Mouse (Mus musculus): ENCODE results near the gene Epb41l3. TPM values are rescaled to one million over a fixed set of nuclear protein-coding genes. Genes with fewer than 3 reads are reported as not detected.

The Epb41l3 gene
- total RNA-seq, 2 experiments from 2014 or later: 12.3 to 18.5 TPM

DNA sequence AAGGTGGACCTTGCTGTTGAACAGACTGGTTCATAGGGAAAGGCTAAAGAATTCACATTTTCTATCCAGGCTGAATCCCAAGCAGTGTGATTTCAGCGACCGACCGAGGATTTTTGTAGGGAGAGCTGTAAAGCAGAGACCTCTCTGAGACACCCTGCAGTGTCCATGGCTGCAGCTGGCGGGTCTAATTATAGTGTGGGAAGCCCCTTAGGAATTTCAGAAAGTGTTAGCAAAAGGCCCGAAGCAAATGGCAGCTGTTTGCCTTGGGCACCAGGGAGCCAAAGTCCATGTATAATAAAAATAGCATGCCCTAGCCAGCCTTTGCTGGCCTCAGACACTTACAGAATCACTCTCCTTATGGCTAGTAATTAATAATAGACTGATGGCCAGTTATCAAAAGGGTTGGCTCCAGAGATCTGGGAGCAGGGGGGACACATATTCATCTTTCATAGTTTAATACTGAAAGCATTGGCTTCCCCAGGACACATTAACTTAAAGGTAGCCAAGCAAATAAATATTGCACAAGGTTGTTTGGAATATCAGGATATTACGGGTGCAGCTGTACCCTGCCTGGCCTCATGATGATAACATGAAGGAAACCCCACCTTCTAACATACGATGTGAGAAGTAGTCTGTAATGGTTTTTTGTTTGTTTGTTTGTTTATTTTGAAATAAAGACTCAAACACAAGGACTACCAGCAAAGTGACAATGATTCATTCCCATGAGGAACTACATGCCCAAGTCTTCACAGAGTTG is 106.3 kb downstream of the Epb41l3 start:
- DNase-seq: no peak

GRCm38 (mm10) chr17:69187794-69188193 is 112.3 kb downstream of the Epb41l3 start:
- DNase-seq: no peak

GRCm38 (mm10) chr17:69192863-69193493 is 117.5 kb downstream of the Epb41l3 start:
- DNase-seq: no peak

- DNase-seq: no peak
These were observed 119.1 kb downstream of the Epb41l3 start for GRCm38 (mm10) chr17:69194599-69194998.

DNA sequence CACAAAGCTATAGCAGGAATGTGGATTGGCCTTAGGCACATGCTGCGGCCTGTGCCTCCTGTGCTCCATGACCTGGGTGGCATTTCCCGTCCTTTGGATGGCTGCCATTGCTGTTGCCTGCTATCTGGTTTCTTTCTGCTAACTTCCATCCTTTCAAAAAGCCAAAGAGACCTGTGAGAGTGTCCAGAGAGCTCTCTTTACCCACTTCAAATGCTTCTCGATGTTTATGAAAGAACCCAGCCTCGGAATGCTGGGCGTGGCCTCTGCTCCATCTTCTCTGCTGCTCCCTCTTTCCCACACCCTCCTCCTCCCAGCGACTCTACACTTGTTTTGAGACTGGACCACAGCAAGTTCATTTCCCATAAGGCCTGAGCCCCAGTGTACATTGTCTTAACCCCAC is 120.3 kb downstream of the Epb41l3 start:
- DNase-seq: no peak

GRCm38 (mm10) chr17:69196656-69197055 is 121.2 kb downstream of the Epb41l3 start:
- no peak for DNase-seq

- DNase-seq: no peak
These were observed 123.3 kb downstream of the Epb41l3 start for GRCm38 (mm10) chr17:69198805-69199204.

GRCm38 (mm10) chr17:69199827-69200226 is 124.3 kb downstream of the Epb41l3 start:
- no peak for DNase-seq

DNA sequence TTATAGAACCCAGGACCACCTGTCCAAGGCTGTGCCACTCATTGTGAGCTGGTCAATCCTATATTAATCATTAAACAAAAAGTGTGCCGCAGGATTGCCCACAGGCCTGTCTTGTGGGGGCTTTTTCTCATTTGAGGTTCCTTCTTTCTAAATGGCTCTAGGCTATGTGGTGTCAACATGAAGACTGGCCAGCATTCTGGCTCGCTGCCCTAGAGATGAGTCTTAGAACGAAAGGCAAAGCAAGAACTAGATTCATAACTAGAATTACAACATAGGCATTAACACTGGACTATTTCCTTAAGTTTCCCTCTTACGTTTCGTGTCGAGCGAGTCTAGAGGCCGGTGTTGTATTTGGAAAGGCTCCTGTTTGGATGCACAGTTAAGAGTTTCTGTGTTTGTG is 125.5 kb downstream of the Epb41l3 start:
- no peak for DNase-seq

DNA sequence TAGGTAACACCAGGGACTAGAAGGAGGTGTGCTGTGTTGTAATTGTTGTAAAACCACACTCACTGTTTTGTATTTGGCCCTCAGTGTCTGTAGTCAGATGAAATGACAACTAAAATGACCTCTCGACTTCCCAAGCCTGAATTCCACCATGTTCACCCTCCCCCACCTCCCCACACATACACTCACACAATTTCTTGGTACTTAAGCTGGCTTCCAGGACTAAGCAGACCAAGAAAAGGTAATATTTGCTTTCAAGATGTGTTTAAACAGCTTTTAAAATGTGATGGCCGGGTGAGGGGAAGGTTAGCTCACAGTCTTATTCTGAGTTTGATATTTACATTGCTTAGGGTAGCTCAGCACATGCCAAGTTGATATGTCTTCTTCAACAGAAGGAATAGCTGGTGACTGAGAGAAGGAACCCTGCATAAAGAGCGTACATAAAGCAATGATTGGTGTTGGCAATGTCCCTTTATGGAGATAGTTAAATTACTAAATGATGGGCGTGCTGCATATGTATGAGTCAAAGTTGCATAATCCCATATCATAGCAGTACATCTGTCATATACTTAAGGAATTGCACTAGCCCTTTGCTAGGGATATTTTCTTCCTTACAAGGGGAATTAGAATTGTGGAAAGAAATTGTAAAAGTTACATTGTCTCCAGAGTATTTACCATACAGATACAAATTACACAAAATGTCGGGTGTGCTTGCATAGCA is 130.0 kb downstream of the Epb41l3 start:
- DNase-seq: no peak

- DNase-seq: no peak
These were observed 132.3 kb downstream of the Epb41l3 start for GRCm38 (mm10) chr17:69207562-69208312.

- DNase-seq: no peak
These were observed 135.6 kb downstream of the Epb41l3 start for GRCm38 (mm10) chr17:69211065-69211464.

DNA sequence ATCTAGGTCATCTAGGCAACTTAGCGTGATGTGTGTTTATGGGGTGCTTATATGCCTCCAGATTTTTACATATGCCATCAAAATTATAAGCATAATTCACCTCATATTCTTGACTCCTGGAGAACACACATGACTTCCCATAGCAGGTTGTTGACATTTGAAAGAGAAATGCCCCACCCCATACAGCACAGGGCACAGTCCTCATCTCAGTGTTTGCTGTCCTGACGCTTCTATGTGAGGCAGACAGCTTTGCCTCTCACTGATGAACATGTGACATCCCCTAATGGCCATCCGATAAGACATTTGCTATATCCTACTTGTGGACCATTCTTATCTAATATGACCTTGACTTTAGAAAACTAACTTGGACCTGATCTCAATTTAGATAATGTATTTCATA is 140.6 kb downstream of the Epb41l3 start:
- DNase-seq: no peak

DNA sequence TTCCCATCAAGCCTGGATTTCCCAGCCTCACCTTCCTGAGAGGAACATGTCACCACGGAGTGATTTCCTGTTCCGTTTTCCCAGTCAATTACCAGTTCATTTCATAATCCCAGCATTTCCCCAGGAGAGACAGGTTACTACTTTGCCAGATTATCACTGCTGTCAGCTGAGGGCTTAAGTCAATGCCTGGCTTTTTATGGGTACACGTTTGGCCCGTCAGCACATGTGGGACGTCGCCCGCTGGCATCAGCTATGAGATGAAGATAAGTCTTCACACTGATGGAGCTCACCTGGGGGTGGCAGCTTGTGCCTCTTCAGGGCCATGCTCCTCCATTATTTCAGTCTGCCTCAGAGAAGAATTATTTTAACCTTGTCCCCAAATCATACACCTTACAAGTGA is 145.4 kb downstream of the Epb41l3 start:
- DNase-seq: no peak

DNA sequence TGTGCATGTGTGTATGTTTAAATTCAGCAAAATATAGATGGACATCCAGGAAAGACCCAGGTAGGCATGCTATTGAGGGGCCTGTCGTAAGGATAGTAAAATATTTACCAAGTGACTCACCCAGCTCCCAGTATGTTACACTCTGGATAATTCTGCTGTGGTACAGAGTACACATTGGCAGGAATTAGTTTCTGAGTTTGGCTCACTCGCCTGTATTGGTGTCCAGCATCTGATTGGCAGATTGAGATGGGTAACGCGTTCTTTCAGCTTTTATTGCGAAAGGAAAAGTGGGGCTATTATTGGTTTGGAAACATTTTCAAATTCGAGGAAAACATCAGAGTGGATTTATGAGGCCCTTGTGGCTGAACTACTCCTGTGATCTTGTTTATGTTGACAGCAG is 145.9 kb downstream of the Epb41l3 start:
- no peak for DNase-seq

DNA sequence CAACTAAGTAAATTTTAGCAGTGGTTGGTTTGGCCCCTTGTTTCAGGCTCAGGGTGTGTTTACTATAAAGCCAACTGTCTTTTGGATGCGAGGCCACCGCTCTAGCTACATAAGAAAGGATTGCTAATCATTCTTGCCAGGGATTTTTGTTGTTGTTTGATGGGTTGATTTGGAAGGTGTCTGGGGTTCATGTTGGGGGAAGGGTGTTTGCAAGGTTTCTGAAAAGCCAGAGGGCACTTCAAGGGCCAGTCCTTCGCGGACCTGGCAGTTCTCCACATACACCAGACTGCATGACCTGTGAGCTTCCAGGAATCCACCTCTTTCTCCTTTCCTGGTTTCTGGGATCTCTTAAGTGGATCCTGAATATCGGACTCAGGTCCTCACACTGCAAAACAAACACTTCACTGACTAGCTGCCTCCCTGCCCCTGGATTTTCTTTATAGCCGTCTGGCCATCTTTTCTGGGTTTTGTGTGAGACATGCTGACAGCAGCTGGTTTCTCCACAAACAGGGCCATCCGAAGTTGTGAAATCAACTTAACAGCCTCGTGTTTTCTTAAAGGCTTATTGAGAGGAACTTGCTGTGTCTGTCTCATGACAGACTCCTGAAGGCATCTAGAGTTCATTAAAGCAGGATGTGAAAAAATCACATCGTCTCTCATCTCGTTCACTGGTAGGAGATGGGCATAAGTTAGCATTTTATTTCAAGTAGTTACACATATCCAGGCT is 146.6 kb downstream of the Epb41l3 start:
- DNase-seq: no peak

DNA sequence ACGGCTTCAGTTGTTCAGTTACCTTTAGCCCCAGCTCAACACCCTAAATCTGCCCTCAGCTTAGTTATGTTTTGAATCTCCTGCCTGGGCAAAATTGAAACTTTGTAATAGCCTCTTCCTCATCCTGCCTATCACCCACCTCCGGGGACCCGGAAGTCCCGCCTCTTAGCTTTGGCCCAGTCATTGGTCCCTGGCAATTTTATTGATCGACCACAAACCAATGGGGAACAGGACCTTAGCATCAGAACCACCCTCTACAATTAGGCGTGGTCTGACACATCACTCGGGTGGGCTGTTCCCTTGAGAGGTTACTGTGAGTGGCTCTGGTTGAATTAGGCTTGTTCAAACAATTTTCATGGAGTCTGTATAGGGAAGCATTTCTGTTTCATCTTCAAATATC is 150.5 kb downstream of the Epb41l3 start:
- no peak for DNase-seq

GRCm38 (mm10) chr17:69227426-69228014 is 152.0 kb downstream of the Epb41l3 start:
- DNase-seq: no peak

DNA sequence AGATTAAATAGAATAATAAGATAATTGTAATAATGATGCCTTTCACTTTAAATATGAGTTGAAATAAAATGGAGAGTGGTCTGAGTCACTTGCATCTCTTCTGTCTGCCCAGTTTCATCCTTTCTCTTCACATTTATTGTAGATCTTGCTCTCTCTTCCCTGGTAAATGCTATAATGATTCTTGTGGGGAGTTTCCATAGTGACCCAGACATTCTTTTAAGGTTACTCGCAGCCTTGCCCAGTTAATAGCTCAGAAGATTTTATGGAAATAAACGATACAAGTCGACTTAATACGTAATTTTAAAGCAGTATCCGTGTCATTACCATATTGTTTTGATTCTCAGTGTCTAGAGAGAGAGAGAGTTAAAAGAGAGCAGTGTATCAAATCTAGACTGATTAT is 154.0 kb downstream of the Epb41l3 start:
- no peak for DNase-seq

GRCm38 (mm10) chr17:69230131-69230621 is 154.7 kb downstream of the Epb41l3 start:
- no peak for DNase-seq

GRCm38 (mm10) chr17:69231360-69231759 is 155.9 kb downstream of the Epb41l3 start:
- DNase-seq: no peak
